Mouse (Mus musculus) heart, postnatal 4 days (tissue): Measurements from ENCODE around the gene Btbd35f21. TPM values are rescaled to one million over a fixed set of nuclear protein-coding genes. Genes with fewer than 3 reads are reported as not detected.
"Not testable (repeated sequence)": the region's sequence is repeated elsewhere in the genome, so short reads cannot be mapped to it uniquely, and the experiment has no call there.

ENCODE experiments used
- DNase-seq: peaks from one replicate; pipeline ENCODE4 v3.0.0; 2021
- total RNA-seq, 2 experiments: library from RNA; stranded (reverse); gene quantifications; 2 replicates each; pipeline ENCODE4 v1.2.3; 2021

Gene Btbd35f21
- total RNA-seq: not detected

DNA sequence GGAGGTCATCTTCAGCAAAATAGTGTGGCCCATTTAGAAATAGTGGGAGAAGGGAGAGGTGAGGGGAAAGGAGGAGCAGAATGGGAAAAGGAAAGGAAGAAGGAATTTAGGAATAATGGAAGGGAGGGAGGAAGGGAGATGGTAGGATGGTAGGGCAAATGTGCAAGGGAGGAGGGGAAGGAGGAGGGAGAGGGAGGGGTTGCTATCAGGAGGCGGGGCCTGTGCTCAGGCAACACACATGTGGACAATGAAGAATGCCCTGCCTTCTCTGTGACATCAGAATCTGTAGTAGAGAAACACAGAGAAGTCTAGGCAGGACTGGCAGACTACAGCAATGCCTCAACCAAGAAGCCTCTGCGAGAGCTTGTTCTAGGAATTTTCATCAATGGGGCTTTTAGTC is at the start of gene Btbd35f21:
Btbd35f21 (plus strand) TSS at position 301 of the 400 bp plus-strand sequence.
- DNase-seq: not testable (repeated sequence)

Other genes starting within 250 kb of the Btbd35f21 start
- gene Btbd35f1, start 166.1 kb upstream of the Btbd35f21 start, total RNA-seq: not detected
- not detected for gene Gm5926, start 75.4 kb upstream of the Btbd35f21 start, total RNA-seq
- gene Btbd35f30, start 168.5 kb downstream of the Btbd35f21 start, total RNA-seq: not detected
- gene Gm21789, start 215.7 kb downstream of the Btbd35f21 start, total RNA-seq: not detected
- gene Btbd35f5, start 247.8 kb downstream of the Btbd35f21 start, total RNA-seq: not detected